Mouse (Mus musculus) C2C12 (cell line): ENCODE measurements at regions not wholly inside any gene's neighbourhood (a gene's known extent, or its start where the extent isn't known, plus 50 kb on each side); places are given as distances from the start of the nearest gene placed in this dataset.
"Not testable (repeated sequence)": the region's sequence is repeated elsewhere in the genome, so short reads cannot be mapped to it uniquely, and the experiment has no call there.

Experiments
- H3K27me3 ChIP-seq: one replicate; pipeline ENCODE4 v1.6.1; 2011; ENCODE audit not compliant: control insufficient read depth, insufficient read depth, insufficient read length
- H3K36me3 ChIP-seq: one replicate; pipeline ENCODE4 v1.6.1; 2011; ENCODE audit not compliant: control insufficient read depth, insufficient read depth
- H3K4me3 ChIP-seq: one replicate; pipeline ENCODE4 v1.5.1; 2011; ENCODE audit warnings: mild to moderate bottlenecking, control low read depth; ENCODE audit not compliant: poor library complexity, insufficient read depth, severe bottlenecking
- H3K79me2 ChIP-seq: one replicate; pipeline ENCODE4 v1.6.1; 2011; ENCODE audit not compliant: control insufficient read depth, insufficient read depth
- H3K79me3 ChIP-seq: one replicate; pipeline ENCODE4 v1.6.1; 2011; ENCODE audit warnings: low read depth, control low read depth
- H3ac ChIP-seq: one replicate; pipeline ENCODE3; 2011; ENCODE audit warnings: low read depth; ENCODE audit not compliant: control insufficient read depth, insufficient read length
- CEBPB ChIP-seq: IDR thresholded peaks from one replicate; pipeline ENCODE4 v1.6.1; 2011; ENCODE audit warnings: low read depth, mild to moderate bottlenecking, control low read depth, moderate library complexity
- CTCF ChIP-seq: IDR thresholded peaks from one replicate; pipeline ENCODE4 v1.5.1; 2011; ENCODE audit not compliant: control insufficient read depth, insufficient read depth, insufficient read length
- FOSL1 ChIP-seq: IDR thresholded peaks from one replicate; pipeline ENCODE4 v1.8.0; 2011; ENCODE audit warnings: mild to moderate bottlenecking, low read length; ENCODE audit not compliant: poor library complexity, insufficient read depth, severe bottlenecking
- MAX ChIP-seq: IDR thresholded peaks from one replicate; pipeline ENCODE4 v1.6.1; 2011; ENCODE audit warnings: mild to moderate bottlenecking, control low read depth
- MYOD1 ChIP-seq: IDR thresholded peaks from one replicate; pipeline ENCODE4 v1.6.1; 2011; ENCODE audit warnings: low read depth; ENCODE audit not compliant: control insufficient read depth, insufficient read length
- MYOG ChIP-seq: IDR thresholded peaks from one replicate; pipeline ENCODE4 v1.6.1; 2011; ENCODE audit not compliant: control insufficient read depth, insufficient read length; ENCODE audit errors: extremely low read depth
- USF1 ChIP-seq: IDR thresholded peaks from one replicate; pipeline ENCODE4 v1.6.1; 2011; ENCODE audit warnings: low read depth, mild to moderate bottlenecking, control low read depth, moderate library complexity

DNA sequence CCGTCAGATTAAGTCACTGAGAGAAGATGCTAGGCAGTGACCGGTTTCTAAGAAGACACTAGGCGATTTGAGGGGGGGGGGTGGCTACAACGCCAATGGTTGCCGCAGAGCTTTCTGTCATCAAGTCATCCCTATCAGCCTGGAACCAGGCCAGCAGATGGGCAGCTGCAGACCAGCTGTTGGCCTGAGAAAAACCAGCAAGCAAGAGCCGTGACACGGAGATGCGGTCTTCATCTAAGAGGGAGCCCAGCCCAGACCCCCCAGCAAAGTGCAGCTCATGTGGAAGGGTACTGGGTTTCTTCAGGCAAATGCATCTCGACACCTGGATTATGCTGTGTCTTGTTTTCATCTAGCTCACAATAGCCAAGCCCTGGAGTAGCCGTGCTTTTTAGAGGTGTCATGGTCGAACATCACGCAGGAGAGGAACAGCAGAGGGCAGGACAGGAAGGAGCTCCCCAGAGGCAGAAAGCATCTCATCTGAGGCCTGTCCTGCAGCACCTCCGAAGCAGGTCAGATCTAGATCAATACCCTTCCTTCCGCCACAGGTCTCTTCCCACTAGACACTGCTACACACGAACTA is 76.3 kb downstream of the Cpn2 start:
- no peaks in the 10 kb centered on the region for H3K79me3 ChIP-seq
- H3ac ChIP-seq = no peak overlapping the region
- no peaks in the 10 kb centered on the region for H3K36me3 ChIP-seq
- H3K27me3 ChIP-seq = no peaks in the 10 kb centered on the region
- H3K79me2 ChIP-seq = no peaks in the 10 kb centered on the region
- no peak overlapping the region for H3K4me3 ChIP-seq
- TF ChIP-seq MAX (no peak), MYOG (no peak), FOSL1 (no peak)

DNA sequence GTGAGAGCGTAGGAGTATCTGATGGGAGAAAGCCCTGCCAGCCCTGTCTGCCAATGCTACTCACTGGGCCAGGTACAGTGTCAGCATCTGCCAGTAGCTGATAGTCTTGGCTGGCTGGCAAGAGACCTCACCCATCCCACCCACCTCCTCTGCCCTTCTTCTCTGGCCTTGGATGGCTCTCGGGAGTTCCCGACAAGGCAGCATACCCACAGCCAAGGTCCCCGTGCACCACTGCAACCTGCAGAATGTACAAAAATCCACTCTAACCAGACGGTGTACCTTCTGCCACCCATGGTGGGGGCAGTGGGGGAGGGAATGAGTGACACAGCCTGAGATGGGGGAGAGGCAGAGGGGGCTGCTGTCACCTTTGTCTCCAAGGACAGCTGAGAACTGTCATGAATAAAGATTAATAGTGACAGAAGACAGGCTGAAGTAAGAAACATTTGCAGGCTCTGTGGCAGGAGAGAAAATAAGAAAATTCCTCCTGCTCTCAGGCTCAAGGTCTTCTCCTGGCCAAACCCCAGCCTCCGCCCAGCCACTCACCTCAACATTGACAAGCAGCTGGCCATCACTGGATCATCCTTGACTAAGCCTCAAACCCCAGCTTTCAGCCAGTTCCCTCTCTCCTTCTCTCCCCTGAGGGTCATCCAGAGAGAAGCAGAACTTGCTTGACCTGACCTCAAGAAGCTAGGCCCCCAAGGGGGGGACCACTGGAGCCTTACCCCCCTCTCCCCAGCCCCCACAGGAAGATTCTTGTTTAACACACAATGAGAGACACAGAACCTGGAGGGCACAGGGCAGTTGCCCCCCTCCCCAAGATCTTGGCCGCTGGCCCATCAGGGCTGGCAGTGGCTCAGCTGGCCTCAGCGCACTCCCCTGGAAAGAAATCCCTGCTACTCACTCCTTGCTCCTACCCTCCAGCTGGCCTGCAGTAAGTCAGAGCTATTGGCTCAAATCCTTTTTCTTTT is 73.7 kb downstream of the Cpn2 start:
- no peak for TF ChIP-seq MYOG
- Histone ChIP-seq H3K79me3 (no peaks in the 10 kb centered on the region), H3K79me2 (no peaks in the 10 kb centered on the region), H3K27me3 (no peaks in the 10 kb centered on the region), H3K4me3 (no peak overlapping the region), H3K36me3 (no peaks in the 10 kb centered on the region), H3ac (no peak overlapping the region)

DNA sequence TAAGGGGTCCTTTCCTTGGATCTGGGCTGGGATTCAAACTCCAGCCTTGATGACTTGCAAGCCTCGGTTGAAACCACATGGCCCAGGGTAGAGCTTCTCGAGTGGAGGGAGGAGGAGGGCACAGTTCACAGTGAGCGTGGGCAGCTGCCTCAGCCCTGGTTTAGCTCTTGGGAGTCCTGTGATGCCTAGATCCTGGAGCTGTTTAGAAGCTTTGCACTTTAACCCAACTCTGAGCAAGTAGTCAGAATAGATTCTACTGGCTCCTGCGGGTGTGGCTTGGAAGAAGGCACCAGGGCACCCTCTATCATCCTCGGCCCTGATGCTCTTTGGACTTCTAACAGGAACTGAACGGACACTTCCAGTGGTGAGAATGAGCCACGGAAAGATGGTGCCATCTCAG is 72.5 kb downstream of the Cpn2 start:
- H3K27me3 ChIP-seq = no peaks in the 10 kb centered on the region
- no peaks in the 10 kb centered on the region for H3K36me3 ChIP-seq
- H3K79me2 ChIP-seq = no peaks in the 10 kb centered on the region
- no peak overlapping the region for H3K4me3 ChIP-seq
- no peaks in the 10 kb centered on the region for H3K79me3 ChIP-seq
- H3ac ChIP-seq = no peak overlapping the region
- TF ChIP-seq CTCF = no peak
- TF ChIP-seq CEBPB = no peak
- no peak for TF ChIP-seq MYOD1
- TF ChIP-seq MYOG = no peak
- TF ChIP-seq USF1 = no peak
- no peak for TF ChIP-seq FOSL1
- no peak for TF ChIP-seq MAX

DNA sequence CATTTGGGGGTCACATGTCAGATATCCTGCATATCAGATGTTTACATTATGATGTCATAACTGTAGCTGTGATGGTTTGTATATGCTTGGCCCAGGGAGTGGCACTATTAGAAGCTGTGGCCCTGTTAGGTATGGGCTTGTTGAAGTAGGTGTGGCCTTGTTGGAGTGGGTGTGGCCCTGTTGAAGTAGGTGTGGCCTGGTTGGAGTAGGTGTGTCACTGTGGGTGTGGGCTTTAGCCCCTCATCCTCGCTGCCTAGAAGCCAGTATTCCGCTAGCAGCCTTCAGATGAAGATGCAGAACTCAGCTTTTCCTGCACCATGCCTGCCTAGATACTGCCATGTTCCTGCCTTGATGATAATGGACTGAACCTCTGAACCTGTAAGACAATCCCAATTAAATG is 71.4 kb downstream of the Cpn2 start:
- H3ac ChIP-seq, H3K79me3 ChIP-seq, H3K27me3 ChIP-seq, H3K36me3 ChIP-seq, H3K79me2 ChIP-seq, H3K4me3 ChIP-seq: not testable (repeated sequence)

DNA sequence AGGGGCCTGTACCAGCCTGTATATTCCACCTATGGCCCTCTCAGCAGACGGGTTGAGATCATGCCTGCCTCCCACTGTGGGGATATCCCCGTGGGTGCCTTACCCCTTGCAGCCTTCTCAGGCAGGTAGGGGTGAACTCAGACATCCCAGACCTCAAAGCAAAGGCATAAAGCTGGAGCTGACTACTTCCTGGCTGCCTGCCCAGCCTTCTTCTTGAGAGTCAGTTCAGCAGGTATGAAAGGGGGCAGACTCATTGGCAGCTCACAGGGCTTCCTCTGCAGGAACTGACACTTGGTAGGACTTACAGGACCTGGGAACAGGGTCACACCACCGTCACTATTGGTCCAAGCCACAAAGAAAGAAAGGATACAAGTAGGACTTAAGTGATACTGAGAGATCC is 69.9 kb downstream of the Cpn2 start:
- H3ac ChIP-seq = no peak overlapping the region
- H3K4me3 ChIP-seq = no peak overlapping the region
- no peaks in the 10 kb centered on the region for H3K27me3 ChIP-seq
- no peaks in the 10 kb centered on the region for H3K79me2 ChIP-seq
- H3K36me3 ChIP-seq = no peaks in the 10 kb centered on the region
- no peaks in the 10 kb centered on the region for H3K79me3 ChIP-seq
- TF ChIP-seq MAX (no peak), CEBPB (no peak), MYOG (no peak), MYOD1 (no peak), USF1 (no peak), FOSL1 (no peak), CTCF (no peak)

DNA sequence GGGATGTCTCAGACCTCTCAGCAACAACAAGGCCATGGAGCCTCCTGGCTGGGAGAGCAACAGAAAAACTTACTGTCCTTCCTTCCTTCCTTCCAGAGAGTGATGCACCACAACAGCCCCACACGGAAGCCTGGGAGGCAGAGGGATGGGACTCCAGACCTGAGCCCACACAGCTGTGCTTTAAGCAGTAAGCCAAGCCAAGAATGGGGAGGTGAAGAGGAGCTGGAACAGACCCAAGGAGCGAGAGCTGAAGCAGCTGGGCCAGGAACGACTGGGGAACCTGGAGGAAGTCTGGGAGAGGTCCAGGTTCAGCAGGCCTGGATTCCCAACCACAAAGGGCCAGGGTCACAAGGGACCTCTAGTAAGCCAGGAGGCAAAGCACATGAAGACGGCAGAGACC is 67.5 kb downstream of the Cpn2 start:
- H3K27me3 ChIP-seq = no peaks in the 10 kb centered on the region
- H3K79me3 ChIP-seq = no peaks in the 10 kb centered on the region
- no peak overlapping the region for H3ac ChIP-seq
- no peak for TF ChIP-seq CTCF
- TF ChIP-seq MYOG = no peak
- no peak for TF ChIP-seq MAX
- TF ChIP-seq FOSL1 = no peak
- no peaks in the 10 kb centered on the region for H3K36me3 ChIP-seq
- no peaks in the 10 kb centered on the region for H3K79me2 ChIP-seq
- no peak overlapping the region for H3K4me3 ChIP-seq

DNA sequence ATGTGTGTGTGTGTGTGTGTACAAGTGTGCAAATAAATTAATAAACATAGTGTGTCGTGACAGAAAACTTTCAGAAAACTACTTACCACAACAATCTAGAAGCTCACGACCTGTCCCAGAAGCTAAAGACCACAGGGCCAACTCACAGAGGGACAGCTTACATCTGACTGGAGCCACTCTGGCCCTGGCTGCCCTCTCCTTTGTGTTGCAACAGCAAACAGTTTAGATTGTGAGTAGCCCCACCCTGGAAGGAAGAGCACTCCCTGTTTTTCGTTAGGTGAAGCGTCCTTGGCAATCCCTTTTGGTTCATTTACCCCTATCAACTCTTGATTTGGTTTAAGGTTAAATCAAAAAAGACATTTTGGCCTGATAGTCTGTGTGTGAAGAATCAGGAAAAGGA is 63.2 kb downstream of the Cpn2 start:
- Histone ChIP-seq H3K79me2 (no peaks in the 10 kb centered on the region), H3K36me3 (no peaks in the 10 kb centered on the region), H3K79me3 (no peaks in the 10 kb centered on the region), H3K4me3 (no peak overlapping the region), H3ac (no peak overlapping the region), H3K27me3 (no peaks in the 10 kb centered on the region)
- TF ChIP-seq CEBPB (no peak), FOSL1 (no peak), USF1 (no peak), CTCF (no peak), MAX (no peak), MYOG (no peak), MYOD1 (no peak)
